Mouse (Mus musculus) gastrocnemius, postnatal 36 days (tissue): ENCODE measurements around the gene St7. TPM values are rescaled to one million over a fixed set of nuclear protein-coding genes. Genes with fewer than 3 reads are reported as not detected.

Source experiments
- DNase-seq, 2 experiments: peaks; one replicate each; pipeline ENCODE4 v3.0.0; 2022
- intact Hi-C: fragments of 180-260 bp; cut with DNase I; formaldehyde crosslinking; loops from one replicate; pipeline ENCODE4 v1.15.1; 2025
- total RNA-seq, 2 experiments: library from RNA; stranded (reverse); gene quantifications; 2 replicates each; pipeline ENCODE4 v1.2.3; 2021

The St7 gene
- total RNA-seq, 2 experiments from 2014 or later, result 9.6 to 10.6 TPM

DNA sequence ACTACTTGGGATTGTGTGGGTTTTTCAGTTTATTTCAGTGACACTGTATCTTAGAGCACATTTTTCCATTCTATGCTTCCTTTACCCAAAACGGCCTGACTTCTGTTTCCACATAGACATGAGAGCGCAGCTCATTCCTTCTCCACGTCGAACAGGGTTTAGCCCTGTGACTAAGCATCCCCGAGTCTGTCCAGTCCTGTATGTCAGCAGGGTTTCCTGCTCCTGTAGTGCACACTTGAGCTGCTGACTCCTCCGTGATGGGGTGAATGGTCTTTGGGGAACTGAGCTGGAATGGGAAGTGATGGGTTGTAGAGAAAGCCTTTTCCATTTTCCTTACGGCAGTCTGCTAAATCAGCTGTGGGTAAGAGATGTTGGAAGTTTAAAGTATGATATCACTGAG lies 182.9 kb downstream of the St7 start:
- intact Hi-C loops, result no loop called here
- no peak for DNase-seq

DNA sequence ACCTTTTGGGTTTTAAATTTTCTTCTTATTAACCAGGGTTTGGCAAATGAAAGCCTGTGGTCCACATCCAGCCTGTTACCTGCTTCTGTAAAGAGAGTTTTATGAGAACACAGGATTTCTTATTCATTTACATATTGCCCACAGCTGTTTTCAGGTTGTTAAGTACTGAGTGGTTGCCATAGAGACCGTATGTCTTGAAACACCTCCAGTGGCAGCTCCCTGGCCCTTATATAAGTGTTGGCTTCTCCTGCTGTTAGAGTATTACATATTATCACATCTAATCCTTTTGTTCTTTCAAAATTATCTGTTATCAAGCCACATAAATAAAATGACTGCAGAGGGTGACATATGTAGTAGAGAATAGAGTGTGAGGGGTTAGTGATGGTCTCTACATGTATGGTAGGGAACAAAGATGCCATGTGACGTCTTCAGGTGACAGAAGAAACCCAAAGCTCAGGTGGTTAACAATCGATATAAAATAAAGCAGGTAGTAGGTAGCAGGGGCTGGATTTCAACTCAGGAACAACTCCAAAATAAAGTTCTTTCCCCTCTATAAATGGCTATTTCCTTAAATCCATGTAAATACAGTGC lies 183.4 kb downstream of the St7 start:
- no peak for DNase-seq
- intact Hi-C loops, result no loop called here

DNA sequence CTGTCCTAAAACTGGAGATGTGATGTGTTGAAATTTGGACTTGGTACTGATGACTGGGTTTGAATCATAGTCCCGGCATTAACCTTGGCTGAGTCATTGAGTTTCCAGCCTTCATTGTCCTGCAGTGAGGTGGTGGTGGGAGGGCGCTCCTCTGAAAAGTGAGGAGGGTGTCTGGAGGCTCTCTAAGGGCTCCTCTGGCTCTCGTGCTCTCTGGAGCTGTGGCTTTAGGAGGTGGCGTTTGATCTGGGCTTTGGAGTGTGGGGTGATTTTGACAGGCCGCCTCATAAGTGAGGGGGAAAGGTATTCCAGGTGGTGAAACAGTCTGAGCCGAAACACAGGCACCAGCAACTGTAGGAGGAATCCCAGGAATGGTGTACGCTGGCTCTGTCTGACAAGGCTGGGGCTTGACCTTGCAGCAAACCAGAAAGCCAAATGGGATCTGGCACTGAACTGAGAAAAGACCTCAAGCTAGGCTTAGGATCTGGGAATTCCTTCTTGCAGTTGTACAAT lies 184.0 kb downstream of the St7 start:
- DNase-seq, result no peak
- intact Hi-C loops, result no loop called here

DNA sequence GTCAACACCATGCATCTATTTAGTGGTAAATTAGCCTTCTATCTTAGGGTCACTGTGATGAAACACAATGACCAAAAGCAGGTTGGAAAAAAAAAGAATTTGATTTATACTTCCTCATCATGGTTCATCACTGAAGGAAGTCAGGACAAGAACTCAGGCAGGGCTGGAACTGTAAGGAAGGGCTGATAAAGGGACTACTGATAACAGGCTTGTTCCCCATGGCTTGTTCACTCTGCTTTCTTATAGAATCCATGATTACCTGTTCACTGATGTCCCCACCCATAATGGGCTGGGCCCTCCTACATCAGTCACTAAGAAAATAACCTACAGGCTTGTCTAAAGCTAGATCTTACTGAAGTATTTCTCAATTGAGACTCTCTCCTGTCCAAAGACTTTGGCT lies 190.2 kb downstream of the St7 start:
- DNase-seq, result no peak
- intact Hi-C loops, result no loop called here

DNA sequence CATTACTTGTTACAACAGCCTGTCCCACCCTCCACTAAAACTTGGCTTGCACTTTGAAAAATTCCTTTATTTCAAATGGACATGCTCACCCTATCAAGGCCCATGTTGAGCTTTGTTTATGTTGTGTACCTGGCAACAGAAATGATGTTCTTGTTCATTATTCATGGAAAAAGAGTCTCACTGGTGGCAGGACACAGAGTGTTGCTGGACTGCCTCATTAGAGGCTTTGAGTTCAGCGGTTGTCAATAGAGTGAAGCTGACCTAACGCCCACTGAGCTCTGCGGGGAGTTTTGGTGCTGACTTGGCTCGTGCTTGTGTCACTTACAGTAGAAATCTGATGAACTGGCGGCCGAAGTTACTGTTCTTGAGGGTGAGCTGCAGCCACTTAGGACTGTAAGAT lies 195.0 kb downstream of the St7 start:
- no peak for DNase-seq
- intact Hi-C loops, result no loop called here

DNA sequence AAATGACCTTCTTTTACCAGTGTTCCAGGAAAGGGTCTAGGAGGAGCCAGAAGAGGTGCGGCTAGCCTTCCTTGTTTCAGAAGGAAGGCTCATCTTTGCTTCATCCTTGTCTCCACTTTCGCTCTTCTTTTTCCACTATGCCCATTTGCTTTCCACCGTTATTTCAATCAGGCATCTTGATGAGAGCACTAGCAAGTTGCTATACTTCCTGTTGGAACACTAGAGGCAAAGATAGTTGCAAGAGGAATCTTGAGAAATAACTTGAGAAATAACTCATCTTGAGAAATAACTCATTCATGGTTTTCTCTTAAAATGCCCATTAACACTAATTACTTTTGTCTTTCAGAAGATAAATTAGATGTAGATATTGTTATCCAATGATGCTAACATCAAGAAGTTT lies 202.8 kb downstream of the St7 start:
- no peak for DNase-seq
- intact Hi-C loops, result no loop called here

DNA sequence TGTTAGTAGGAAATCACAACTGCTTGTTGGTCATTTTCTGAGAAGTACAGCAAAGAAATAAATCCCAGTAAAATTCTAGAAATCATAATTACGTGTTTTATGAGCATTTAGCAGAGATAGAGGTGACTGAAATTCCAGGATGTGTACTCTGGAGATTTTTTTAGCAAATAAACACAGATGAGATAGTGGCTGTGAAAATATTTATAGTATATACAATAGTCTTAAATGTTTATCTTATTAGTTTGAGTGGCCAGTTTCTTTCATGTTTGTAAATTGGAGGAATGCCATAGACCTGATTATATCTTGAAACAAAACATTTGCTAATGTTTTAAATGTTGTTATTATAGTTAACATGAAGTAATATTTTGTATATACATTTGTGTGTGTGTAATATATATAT lies 205.8 kb downstream of the St7 start:
- no peak for DNase-seq
- intact Hi-C loops, result no loop called here

DNA sequence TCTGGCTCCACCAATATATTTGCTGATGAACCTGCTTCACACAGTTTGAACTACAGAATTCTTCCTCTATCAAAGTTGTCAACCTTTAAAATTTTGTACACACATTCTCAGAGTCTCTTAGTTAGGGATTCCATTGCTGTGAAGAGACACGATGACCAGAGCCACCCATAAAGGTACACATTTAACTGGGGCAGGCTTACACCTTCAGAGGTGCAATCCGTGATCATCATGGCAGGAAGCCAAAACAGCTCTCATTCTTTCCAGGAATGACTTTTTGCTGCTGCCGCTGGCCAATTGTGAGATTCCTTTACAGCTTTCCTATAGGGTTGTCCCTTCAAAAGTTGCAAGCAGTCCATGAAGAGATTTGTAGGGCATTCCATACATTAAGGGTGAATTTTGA lies 210.6 kb downstream of the St7 start:
- no peak for DNase-seq
- intact Hi-C loops, result no loop called here

DNA sequence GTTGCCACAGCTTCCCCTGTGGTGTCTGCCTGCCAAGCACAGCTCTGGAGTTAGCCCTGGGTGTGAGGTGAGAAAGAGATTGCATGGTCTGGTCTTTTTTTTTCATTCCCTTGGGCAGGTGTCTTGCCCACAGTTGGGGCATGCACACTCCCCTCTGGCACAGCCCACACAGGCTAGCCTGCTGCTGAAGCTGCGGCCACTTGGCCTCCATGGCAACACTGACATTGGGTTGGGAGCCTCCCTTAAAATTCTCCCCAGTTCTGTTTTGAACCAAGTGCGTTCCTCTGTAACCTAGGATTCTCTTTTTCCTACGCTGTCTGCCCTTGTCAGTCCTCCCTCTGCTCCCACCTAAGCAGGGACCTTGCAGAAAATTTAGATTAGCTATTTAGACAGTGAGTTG lies 213.0 kb downstream of the St7 start:
- no peak for DNase-seq
- intact Hi-C loops, result no loop called here

DNA sequence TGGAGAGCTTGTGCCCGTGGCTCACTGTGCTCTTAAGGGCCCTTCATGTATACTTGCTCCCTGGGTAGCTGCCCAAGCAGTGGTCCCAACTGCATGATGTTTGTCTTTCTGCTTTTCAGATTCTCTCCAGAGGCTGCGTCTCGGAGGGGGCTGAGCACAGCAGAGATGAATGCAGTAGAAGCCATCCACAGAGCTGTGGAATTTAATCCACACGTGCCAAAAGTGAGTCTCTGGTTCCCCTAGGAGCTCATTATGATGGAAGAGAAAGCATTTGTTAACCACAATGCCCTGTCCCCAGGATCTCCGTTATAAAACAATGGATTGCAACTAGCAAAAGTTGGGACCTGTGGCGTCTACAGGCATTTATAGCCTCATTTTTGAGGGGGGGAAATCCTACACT lies 213.6 kb downstream of the St7 start:
- intact Hi-C loops, result no loop called here
- DNase-seq, result no peak

DNA sequence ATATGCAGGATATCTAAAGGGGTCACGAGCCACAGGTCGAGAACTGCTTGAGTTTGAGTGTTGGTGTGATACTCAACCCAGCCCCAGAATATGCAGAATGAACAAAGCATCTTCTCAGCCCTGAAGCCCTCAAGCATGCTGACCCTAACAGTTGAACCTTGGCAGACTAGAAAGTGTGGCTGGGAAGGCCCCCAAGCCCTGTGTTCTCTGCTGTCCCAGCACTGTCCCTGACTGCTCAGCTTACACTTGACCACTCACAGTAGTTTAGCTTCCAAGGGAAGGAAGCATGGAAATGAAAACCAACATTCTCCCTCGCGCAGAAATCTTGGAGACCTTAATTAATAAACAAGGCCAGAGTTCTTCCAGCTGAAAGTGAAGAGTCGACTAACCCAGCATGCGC lies 219.6 kb downstream of the St7 start:
- no peak for DNase-seq
- intact Hi-C loops, result no loop called here

DNA sequence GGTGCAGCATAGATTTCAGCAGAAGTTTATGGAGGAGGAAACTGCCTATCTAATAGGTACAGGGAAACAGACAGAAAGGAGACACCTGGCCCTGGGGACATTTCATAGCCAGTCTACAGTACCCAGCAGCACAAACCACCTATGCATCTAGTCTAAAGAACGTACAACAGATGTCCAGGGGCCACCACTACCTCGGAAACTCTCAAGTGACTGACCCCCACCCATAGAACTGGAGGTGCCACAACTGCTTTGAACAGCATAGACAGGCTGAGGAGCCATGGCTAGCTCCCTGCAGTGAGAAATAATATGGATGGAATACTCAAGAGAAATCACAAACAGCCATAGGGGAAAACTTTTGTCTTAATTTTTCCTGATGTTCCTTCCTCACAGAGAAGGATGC lies 220.1 kb downstream of the St7 start:
- DNase-seq, result no peak
- intact Hi-C loops, result no loop called here

DNA sequence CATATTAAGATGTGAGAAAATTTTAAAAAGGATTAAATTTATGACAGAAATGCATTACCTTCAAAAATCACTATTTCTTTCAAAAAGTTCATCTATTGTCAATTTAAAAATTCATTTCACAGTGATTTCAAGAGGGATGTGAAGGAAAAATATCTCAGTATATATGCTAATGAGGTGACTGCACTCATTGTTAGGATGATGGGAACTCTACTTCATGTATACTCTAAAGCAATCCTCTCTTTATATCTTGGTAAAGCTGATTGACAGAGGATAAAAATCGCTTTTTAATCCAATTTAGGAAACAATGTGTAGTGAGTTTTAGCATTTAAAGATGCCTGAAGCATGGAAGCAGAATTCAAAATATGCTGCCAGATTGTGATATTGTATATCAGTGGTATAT lies 220.6 kb downstream of the St7 start:
- intact Hi-C loops, result no loop called here
- DNase-seq, result no peak

DNA sequence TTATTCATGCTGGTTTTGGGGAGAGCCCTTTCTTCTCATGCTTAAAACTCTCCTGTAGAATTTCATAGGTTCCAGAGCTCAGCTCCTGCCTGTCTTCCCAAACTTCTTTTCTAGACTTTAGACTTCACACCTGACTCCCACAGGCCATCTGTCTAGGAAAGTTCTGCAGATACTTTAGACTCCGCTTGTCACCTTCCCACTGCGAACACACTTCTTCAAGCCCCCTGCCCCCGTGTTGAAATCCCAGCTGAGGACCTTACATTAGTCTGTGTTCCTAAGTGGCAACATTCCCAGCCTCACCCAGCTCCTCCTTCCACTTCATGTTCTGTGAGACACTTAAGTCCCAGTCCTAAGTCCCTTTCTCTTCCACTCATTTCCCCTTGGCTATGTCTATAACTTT lies 221.6 kb downstream of the St7 start:
- intact Hi-C loops, result no loop called here
- DNase-seq, result no peak

DNA sequence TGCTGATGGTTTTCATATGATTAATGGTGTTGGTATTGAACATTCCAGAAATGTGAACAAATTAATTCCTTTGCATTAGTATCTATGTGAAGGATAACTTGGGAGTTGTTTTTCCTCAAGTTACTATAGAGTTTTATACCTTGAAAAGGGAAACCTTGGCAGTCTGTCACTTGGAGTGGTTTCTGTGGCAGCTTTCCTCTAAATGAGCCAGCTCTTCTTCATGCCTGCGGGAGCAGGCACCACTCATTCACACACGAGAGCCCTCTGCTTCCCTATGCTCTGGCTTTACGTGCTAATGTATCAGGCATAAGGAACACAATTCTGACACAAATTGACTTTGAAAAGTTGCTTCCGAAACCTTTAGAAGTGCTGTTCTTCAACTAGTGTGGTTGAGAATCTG lies 224.5 kb downstream of the St7 start:
- DNase-seq, result no peak
- intact Hi-C loops, result no loop called here

DNA sequence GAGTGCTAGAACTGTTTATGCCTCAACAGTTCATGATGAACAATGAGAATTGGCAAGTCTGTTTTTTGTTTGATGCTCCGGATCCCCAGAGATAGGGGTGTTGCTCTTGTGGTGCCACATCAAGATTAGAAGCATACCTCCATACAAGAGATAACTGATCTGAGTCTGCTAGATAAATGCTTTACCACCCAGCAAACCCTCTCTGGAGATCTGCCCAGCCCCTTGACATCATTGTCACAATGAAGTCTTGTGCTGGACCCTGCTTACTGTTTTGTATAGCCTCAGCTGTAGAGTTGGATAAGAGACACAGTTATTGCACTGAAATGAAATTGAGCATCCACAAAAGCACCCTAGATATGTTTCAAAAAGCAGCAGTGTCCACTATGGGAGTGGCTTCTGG lies 229.4 kb downstream of the St7 start:
- intact Hi-C loops, result no loop called here
- DNase-seq, result no peak

DNA sequence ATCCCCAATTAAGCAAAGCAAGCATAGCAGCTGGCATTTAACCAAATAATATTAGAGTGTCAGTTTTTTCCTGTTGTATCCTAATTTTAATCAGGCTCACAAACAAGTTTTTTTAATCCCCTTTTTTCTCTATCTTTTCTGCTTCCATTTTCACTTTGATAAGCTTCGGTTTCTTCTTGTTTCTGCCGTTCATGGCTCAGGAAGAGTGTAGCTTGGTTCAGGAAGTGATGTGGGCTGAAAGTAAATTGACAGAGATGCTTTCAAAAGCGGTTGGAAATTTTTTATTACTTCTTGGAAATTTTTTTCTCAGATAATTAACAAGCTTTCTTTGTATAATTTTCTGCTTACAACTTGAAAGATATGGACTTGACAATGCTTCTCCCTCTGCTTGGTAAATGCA lies 230.2 kb downstream of the St7 start:
- intact Hi-C loops, result no loop called here
- DNase-seq, result no peak

DNA sequence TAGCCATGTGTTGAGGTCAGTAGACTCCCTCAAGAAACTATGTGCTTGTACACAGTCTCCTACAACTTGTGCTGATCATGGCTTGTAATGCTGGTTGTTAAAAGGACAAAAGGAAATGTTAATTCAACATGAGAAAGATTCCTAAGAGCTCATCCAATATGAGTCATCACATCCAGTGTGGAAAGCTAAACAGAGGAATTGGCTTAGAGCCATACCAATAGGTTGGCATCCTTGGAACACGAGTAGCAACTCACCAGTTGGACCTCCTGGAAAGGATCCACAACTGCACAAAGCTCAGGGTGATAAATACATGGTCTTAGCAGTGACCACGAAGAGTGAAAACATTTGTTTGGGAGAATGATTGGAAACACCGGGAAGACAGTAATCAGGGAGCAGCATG lies 230.6 kb downstream of the St7 start:
- DNase-seq, result no peak
- intact Hi-C loops, result no loop called here

DNA sequence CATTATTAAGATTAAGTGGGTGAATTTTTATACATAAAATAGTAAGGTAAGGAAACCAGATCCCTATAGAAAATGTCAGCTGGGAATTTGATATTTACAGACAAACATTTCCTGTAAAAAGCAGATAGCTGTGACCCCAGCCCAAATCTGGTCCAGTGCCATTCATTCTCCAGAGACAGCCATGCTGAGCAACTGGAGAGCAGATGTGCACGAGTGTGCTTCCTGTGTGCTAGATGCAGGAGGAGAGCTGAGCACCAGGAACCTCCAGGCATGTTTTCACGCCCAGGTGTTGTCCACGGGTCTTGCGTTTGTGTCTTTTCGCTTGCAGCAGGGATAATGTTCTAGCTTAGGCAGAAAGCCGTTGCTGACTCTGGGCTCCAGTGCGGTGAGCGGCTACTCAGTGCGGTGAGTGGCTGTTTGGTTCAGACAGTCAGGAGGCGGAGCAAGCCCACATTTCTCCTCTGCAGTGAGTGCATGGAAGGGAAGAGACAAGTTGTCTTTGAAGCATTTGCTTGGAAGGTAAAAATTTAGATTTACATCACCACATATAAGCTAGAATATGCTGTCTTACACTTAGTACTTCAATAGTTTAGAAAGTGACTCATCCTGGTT lies 231.3 kb downstream of the St7 start:
- intact Hi-C loops, result no loop called here
- no peak for DNase-seq

DNA sequence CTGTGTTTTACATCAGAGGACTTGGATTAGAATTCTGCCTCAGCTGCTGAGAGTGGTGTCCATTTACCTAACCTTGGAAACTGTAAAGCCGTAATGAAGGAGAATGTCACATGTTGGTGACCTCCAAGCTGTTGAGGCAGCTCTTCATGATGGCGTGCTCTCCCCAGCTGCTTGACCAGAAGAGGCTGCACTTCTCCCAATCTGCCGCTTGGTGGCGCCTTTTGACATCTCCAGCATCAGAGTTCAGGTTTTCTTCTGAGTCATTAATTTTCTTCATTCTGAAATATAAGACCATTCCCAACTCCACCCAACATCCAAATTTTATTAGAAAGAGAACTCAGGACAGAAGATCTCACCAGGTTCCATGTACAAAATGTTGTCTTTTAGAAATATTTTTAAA lies 232.5 kb downstream of the St7 start:
- intact Hi-C loops, result no loop called here
- DNase-seq, result no peak

DNA sequence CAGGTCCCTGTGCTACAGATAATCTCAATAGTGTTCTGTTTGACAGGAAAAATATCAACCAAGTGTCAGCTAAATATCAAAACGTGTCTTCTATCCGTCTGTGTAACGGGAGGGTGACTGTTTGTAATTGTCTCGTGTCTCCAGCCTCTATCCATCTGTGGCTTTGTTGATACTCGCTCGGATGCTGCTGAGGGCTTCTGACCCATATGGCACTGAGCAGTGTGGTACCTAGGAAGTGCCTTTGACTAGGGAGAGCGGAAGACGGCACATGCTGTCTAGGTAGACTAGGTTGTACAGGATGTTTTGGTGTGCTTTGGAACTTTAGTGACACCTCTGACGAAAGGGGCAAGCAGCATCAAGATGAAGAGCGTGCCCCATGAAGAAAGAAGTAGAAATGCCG lies 235.0 kb downstream of the St7 start:
- no peak for DNase-seq
- intact Hi-C loops, result no loop called here

DNA sequence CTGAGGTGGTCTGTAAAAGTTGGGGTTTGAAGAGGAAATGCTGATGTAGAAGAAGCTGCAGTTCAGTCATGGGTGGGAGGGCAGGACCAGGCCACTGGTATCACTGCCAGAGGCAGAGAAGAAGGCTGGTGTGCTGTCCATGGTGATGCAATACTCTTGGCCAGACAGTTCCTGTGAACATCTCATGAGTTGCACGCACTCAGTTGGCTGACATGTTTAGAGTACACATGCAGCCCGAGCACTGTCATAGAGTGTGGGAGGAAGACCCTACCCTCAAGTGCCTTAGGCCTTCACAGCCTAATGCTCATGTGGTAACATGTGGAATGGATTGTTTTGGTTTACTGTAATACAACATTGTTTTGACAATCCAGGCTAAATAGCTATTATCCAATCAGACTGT lies 238.5 kb downstream of the St7 start:
- DNase-seq, result no peak
- intact Hi-C loops, result no loop called here

DNA sequence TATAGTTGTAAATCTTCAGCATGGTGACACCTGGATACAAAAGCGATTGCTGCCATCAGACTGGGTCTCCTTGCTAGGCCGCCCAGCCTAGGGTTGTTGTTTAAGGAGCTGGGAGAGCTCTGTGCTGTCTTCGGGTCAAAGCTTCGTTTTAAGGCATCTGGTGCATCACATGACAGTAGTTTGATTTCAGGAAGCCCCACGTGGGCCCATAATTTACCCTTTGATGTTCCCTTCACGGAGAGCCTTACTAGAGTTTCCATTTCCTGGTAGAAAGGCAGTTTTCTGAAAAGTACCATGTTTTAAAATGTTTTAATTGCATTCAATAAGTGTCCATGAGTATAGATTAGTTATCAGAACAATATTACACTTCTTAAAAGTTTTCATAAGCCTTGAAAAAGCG lies 239.1 kb downstream of the St7 start:
- no peak for DNase-seq
- intact Hi-C loops, result no loop called here
